Mouse (Mus musculus) layer of hippocampus, adult 9-11 months (tissue): ENCODE results near the gene Col4a2.

ENCODE experiments used
- DNase-seq: peaks from one replicate; pipeline ENCODE4 v3.0.0; 2022

Col4a2 gene

DNA sequence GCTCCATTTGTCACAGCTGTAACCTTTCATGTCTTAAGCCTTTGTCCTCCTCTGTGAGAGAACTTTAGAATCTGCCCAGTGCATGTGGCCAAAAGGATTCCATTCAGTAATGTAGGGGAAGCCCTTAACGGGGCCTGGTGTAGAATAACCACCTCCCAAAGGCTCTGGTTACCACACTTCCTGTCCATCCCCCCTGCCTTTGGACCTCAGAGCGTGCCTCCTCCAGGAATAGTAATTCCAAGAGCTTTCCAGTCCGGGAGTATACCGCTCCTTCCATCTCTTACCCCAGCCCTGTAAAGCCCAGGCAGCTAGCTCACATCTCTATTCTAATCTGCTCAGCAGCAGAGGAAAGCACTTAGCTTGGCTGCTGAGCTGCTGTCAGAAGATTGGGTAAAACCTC, 14.7 kb downstream of the Col4a2 start:
- DNase-seq = no peak

GRCm38 (mm10) chr8:11327722-11328417, 15.3 kb downstream of the Col4a2 start:
- no peak for DNase-seq

DNA sequence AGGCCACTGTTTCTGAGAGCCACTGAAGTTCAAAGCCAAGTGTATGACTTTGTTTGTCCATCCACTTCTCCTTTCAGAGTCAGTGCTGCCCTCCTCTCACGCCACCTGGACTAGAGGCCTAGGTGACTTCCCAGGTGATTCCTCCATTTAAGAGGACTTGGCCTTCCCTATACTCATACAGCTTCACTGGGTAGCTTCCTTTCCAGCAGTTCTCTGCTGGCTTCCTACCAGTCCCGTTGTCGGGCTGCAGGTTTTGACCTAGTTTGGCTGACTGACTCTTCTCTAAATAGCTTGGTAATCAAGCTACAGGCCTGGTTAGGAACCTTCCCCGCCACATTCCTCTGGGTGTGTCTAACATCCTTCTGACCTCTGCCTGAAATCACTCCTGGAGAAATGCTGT, 19.0 kb downstream of the Col4a2 start:
- DNase-seq = no peak

- no peak for DNase-seq
Measured at GRCm38 (mm10) chr8:11333746-11334145, 21.1 kb downstream of the Col4a2 start.

DNA sequence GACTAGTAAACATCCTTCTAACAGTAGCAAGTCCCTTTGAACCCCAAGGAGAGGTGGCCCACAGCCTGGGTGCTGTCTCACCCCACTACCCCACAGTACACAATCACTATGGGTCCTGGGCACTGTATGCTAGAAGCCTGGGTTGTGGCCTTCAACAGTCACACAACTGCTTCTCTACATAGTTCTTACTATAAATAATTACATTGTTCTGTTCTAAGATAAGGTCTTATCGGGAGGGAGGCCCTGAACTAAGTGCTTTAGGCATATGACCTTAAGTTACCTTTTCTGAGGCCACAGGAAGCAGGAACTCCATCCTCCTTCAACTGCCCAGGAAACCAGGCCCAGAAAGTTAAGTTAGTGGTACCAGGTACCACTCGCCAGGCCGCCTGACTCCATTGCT, 21.9 kb downstream of the Col4a2 start:
- no peak for DNase-seq

GRCm38 (mm10) chr8:11335238-11335637, 22.6 kb downstream of the Col4a2 start:
- no peak for DNase-seq

- DNase-seq = no peak
Measured at GRCm38 (mm10) chr8:11336346-11336745, 23.7 kb downstream of the Col4a2 start.

DNA sequence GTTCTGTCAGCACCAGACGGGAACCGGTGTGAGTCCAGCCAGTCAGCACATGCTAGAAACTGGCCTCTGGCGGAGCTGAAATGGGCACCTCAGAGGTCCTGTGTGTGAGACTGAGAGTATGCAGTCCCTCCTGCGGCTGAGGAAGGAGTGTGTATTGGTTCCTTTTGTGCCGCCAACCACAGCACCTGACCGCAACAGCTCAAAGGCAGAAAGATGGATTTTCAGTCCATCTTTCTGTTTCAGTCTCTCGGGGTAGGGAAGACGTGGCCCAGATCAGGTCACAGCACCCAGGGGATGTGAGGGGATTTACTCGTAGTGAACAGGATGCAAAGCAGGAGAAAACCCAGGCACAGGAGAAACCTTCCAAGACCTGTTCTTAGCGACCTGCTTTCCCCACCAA, 25.0 kb downstream of the Col4a2 start:
- no peak for DNase-seq

DNA sequence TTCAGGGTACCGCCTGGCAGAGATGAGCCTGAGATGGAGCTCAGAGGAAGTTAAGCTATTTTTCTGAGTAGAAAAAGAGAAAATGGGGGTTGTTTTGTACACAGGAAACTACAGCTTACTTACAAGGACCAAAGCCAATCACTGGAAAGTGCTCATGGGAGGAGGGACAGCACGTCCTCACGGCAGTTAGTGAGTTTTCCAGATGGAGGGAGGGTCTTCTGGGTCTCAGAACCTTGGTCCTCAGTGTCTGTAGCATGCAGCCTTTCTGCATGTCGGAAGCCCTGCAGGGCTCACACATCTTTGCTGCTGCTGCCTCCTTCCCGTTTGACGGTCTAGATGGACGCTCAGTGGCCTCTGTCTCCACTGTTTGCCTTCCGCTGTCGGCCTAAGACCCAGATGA, 25.9 kb downstream of the Col4a2 start:
- DNase-seq = no peak

DNA sequence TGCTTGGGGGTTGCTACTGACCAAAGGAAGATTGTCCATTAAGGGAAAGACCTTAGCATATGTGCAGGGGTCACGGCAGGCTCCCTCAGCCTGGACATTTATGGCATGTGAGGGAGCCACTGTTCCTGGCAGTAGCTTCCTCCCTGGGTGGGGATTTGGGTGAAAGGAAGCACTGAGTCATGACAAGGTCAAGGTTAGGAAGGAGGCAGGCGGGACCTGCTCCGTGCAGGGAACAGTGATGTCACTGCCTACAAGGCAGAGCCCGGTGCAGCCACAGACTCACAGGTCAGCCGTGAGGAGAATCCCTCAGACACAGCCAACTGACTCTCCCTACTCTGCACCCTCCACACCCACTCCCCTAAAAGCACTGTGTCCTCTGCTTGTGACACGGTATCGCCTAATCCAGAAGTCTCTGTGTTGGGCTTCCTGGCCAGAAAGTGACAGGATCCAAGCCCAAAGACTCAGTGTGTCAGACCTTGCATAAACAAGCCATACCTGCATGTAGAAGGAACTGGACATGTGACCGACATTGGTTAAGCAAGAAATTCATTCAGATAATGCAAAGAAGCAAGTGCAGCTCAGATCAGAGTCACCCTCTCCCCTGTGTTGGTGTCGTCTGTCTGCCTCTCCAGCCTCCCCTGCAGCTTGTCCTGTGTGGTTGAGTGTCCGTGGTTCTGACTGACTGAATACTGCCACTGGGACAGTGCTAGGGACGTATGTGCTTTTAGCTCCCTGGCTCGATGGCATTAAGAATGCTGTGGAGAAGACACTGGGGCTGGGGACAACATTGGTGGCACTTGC, 27.9 kb downstream of the Col4a2 start:
- DNase-seq = no peak

DNA sequence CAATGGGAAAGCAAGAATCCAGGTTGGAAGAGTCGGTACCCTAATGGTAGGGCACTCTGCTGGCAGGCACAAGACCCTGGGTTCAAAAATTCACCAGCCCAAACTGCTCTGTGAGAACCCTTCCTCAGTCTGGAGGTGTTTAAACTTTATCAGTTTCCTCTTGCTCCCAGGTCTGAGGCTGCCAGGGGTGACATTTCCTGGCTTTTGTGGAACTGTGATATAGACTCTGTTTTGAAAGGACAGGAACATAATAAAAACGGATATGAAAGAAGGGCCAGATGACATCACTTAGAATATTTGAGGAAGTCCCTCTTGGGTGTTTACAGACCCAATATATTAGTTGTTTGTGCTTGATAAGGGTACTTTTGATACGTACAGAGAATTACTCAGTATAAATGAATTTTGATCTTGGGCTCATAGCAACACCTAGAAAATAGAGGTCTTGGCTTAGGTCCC, 28.5 kb downstream of the Col4a2 start:
- DNase-seq = no peak

- no peak for DNase-seq
Measured at GRCm38 (mm10) chr8:11344459-11344858, 31.9 kb downstream of the Col4a2 start.

- DNase-seq = no peak
Measured at GRCm38 (mm10) chr8:11346225-11346624, 33.6 kb downstream of the Col4a2 start.

DNA sequence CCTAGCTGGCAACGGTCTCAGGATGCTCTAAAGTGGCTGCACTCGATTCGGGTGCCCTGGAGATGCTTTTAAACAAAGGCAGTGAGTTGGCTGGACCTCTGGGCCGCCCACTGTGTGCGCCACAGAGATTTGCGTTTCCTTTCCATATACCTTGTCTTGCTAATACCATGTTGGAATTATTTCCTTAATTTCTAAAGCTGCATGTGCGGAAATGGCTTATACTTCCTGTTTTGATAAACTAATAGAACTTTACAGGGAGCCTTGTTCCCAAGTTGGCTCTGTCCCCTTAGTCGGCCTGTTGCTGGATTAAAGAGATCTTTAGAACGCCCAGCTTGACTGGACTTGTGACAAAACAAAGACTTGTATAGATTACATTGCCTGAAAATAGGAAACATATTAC, 35.1 kb downstream of the Col4a2 start:
- no peak for DNase-seq

DNA sequence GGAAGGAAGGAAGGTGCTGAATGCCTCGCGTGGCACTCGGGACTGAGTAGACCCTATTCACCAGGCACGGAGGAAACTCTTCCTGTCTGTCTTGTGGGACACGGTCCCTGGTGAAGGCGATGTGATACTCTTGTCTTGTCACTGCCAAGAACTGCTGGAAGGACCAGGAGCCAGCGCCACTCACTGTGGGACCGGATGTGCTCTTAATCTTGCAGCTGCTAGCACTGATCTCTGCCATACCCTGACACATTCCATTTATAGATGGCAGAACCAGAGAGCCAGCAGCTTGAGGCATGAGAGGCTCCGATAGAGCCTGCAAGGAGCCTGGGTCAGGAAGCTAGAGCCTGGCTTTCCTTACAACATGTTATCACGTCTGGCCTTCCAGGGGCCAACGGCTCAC, 36.0 kb downstream of the Col4a2 start:
- no peak for DNase-seq

GRCm38 (mm10) chr8:11351355-11351754, 38.8 kb downstream of the Col4a2 start:
- DNase-seq = no peak

- no peak for DNase-seq
Measured at GRCm38 (mm10) chr8:11352514-11352913, 39.9 kb downstream of the Col4a2 start.

DNA sequence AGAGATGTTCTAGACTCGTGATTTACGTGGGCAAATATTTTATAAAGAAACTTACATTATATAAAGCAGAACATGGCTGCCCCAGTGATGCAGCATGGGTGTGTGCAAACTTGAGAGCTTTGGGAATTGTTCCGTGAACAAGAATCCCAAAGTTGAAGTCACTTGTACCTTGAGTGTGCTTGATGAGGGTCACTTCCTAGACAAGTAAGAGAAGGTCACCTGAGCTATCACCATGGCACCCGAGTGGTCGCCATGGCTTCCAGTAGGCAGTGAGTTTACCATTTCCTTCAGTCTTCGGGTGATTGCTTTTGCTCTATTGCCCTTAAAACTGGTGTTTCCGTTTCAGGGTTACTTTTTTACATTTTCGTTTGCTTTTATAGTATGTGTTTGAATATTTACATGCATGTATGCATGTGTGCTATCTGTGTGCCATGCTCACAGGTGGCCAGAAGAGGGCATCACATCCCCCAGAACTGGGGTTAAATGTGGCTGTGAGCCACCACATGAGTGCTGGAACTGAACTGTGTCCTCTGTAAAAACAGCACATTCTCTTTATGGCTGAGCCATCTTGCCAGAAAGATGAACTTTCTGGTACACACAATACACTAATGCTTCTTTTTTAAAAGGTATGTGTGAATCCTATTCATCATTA, 42.3 kb downstream of the Col4a2 start:
- DNase-seq = no peak

DNA sequence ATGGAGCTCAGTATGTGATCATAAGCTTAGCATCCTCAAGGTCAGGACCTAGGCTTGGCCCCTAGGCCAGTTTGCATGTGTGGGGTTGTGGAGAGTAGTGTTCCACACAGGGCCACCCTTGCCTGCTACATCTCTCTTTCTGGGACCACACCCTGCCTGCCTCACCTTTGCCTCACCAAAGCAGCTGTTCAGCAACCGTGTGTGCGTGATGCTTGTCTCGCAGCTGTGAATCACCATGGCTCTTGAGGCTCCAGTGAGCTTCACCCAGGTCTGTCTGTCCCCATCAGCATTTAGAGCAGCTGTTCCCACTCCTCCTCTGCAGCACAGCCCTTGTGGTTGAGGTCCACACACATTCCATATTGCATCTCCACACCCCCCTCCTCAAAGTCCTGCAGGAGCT, 43.3 kb downstream of the Col4a2 start:
- DNase-seq = no peak

GRCm38 (mm10) chr8:11356776-11357175, 44.2 kb downstream of the Col4a2 start:
- DNase-seq = no peak

DNA sequence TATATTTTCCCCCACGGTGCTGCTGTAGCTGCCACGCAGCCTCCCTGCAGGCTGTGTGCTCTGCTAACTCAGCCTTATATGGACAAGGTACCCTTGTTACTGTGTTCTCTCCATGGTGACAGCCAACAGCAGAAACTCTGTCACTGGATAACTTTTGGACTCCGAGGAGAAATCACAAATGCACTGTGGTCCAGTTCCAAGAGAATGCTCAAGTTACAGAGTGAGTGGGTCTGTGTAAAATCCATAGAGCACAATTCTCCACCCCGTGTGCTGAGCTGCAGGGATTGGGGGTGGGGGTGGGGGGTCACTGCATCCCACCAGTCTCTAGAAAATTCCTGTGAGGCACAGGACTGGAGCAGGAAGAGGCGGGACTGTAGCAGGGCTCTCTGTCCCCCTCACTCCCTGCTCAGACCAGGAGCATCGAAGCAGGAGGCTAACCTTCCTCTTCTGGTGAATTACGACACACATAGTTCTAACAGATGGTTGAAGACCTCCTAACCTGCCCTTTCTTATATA, 45.4 kb downstream of the Col4a2 start:
- DNase-seq = no peak

DNA sequence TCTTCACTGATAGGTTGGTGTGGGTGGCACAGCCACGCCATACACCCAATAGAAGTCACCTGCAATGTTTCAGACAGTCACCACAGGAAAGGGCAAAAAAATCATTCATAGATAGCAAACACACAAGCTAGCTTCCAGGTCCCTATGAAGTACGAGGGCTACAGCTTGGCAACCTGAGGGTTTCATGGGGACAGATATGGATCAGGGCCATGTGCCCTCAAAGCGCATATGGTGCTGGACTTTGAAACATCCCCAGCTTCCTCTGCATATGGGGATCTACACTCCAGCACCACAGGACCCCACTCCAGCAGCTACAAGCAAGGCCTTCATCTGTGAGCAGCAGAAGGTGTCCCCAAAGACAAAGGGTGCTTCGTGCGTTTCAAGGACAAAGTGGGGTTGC, 47.2 kb downstream of the Col4a2 start:
- DNase-seq = no peak

GRCm38 (mm10) chr8:11361546-11362277, 49.1 kb downstream of the Col4a2 start:
- no peak for DNase-seq
